Comparison of ENCODE assay signal across 7 mouse cellular contexts in the genomic region with DNA sequence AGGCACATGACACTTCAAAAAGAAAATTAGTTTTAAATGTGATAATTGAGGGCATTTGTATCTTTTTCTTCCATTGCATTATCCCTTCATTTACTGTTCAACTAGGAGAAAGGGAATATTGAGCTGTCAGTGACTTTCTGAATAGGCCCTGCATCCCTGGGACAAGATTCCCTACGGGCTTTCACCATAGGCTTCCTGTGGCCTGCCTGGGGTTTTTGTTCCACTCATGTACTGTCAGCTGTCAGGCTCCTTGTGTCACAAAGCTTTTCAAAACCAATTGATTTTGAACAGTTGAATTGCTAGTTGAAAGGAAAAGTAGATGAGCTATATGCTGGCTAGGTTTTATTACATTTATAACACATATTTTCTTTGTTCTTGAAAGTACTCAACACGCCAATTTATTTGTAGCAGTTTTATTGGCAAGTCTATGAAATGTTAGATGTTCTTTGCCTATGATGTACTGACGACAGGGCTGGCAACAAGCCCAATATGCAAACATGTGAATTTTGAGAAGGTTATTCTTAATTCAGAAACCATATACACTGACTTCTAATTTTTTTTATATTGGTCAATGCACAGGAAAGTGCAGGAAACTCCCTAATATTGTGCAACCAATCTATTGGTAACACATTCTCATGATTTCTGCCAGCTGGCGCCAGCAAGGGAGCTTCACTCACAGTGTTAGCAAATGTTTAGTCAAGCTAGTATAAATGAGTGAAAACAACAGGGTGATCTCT. TPM values are rescaled to one million over a fixed set of nuclear protein-coding genes. Genes with fewer than 3 reads are reported as not detected.
DNase-seq lines count a peak whose midpoint lies in the region; ATAC-seq and TF ChIP-seq lines count a peak whose summit lies in the region.

No protein-coding gene starts in this region.

- no peaks in the 10 kb centered on the region for H3K27me3 ChIP-seq in kidney, adult 2 months (replicated peaks; ENCODE audit: control insufficient read depth, insufficient read depth, low read length)
- H3K27me3 ChIP-seq in kidney, embryonic 15.5 days = no peaks in the 10 kb centered on the region

- WGBS in kidney, adult 2 months = 75% methylated on average over 4 of the region's 4 CpGs
- WGBS in kidney, embryonic 15.5 days = 59% methylated on average over 4 of the region's 4 CpGs

- H3K9me3 ChIP-seq in kidney, embryonic 15.5 days (replicated peaks) = no peaks in the 10 kb centered on the region

- H3K36me3 ChIP-seq in kidney, adult 2 months (ENCODE audit: control insufficient read depth, insufficient read depth, low read length) = no peaks in the 10 kb centered on the region
- H3K36me3 ChIP-seq in kidney, embryonic 15.5 days = no peaks in the 10 kb centered on the region

- H3K27ac ChIP-seq in kidney, adult 2 months (ENCODE audit: insufficient read depth, low read depth, low read length) = no peak overlapping the region
- H3K27ac ChIP-seq in kidney, embryonic 15.5 days = no peak overlapping the region

- no peak overlapping the region for H3K4me2 ChIP-seq in kidney, embryonic 15.5 days

- no peak overlapping the region for H3K4me3 ChIP-seq in kidney, adult 2 months (ENCODE audit: insufficient read depth, low read depth, low read length)
- no peak overlapping the region for H3K4me3 ChIP-seq in kidney, embryonic 15.5 days (replicated peaks)

- no peak for TF ChIP-seq POLR2A in kidney, adult 2 months (IDR thresholded peaks at IDR 0.05; ENCODE audit: low read depth, low read length)

- DNase-seq in kidney, adult 2 months = peak; percentile 21
- DNase-seq in 3T3-L1 (ENCODE audit: low read depth, low spot score) (peak; percentile 67), 416B (ENCODE audit: low read depth) (peak; percentile 5)
- DNase-seq in kidney, postnatal 14 days = peak; percentile 11
- no peak for DNase-seq in T-cell, adult 2 months (ENCODE audit: low spot score)
- no peak for DNase-seq in embryo, embryonic 10 days (ENCODE audit: low spot score)

- no peaks in the 10 kb centered on the region for H3K4me1 ChIP-seq in kidney, adult 2 months (ENCODE audit: control insufficient read depth, insufficient read depth, low read length)
- no peaks in the 10 kb centered on the region for H3K4me1 ChIP-seq in kidney, embryonic 15.5 days

- TF ChIP-seq CTCF in kidney, adult 2 months (conservative IDR thresholded peaks at IDR 0.05; ENCODE audit: insufficient read depth, insufficient read length, low read depth, low read length) = no peak

- H3K9ac ChIP-seq in kidney, embryonic 15.5 days = no peak overlapping the region

- ATAC-seq in kidney, embryonic 15.5 days (replicated peaks; ENCODE audit: low FRiP score) = no peak

RNA-seq across cellular contexts. Expression of a gene that starts 37.4 kb away (rescaled TPM):
- polyA plus RNA-seq in kidney, adult 2 months (2012; rRNA removed) = 0.06 and 0.08 TPM in 2 replicates
- 1.4 and 2.1 TPM in 2 replicates for polyA plus RNA-seq in kidney, embryonic 15.5 days (2015; fragmentation: Nextera tagmentation; extraction: Ambion mirVana)

Comparison
In these comparisons a context has a peak if more than half of its experiments do, and no peak if none do; other contexts are left out.
1. DNase-seq: peak in kidney, adult 2 months (single experiment), 3T3-L1 (single experiment), 416B (single experiment) and kidney, postnatal 14 days (single experiment); none in T-cell, adult 2 months (single experiment) and embryo, embryonic 10 days (single experiment).